Mouse (Mus musculus) CD4-positive naive resting alpha-beta T cell, adult 57 days (primary cell): Measurements from ENCODE around the gene Slc25a23. TPM values are rescaled to one million over a fixed set of nuclear protein-coding genes. Genes with fewer than 3 reads are reported as not detected.

Experiments used
- total RNA-seq: library from RNA; stranded (reverse); gene quantifications from one replicate; pipeline ENCODE4 v1.2.4, GENCODE M21; 2023

Slc25a23 gene
- total RNA-seq, result 36.3 TPM

DNA sequence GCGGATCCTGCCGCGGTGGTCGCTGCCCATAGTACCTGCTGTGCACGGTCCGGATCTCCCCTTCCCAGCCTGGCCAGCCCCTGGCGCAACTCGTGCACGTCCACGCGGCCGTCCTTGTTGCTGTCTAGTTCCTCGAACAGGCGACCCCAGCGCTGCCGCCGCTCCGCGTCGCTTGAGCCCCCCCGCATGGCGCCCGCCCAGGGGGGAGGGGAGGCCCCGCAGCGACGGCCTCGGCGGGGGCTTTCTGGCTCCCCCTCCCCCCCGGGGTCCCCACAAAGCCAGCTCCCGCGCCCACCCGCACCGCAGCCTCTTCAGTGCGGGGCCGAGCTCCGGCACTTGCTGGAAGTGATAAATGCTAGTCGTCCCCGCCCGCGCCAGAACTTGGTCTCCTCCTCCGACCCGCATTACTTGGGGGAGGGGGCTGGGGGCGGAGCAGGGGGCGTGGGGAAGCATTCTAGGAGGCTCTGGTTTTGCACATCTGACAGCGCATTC, at the start of gene Slc25a23:
Slc25a23 (minus strand) TSS at position 378 of the 492 bp plus-strand sequence.

GRCm38 (mm10) chr17:57105181-57106034, 45.7 kb upstream of the Slc25a23 start, which contains the start of gene Tnfsf9:
Gene Tnfsf9, plus strand, starts transcription at chr17:57105325.

GRCm38 (mm10) chr17:57087049-57087832, 27.6 kb upstream of the Slc25a23 start, which contains the start of gene Tubb4a:
Gene Tubb4a, minus strand, starts transcription at chr17:57087782.

GRCm38 (mm10) chr17:57078336-57078735, 18.7 kb upstream of the Slc25a23 start, which contains the start of gene Dennd1c:
Gene Dennd1c, minus strand, starts transcription at chr17:57078514.

DNA sequence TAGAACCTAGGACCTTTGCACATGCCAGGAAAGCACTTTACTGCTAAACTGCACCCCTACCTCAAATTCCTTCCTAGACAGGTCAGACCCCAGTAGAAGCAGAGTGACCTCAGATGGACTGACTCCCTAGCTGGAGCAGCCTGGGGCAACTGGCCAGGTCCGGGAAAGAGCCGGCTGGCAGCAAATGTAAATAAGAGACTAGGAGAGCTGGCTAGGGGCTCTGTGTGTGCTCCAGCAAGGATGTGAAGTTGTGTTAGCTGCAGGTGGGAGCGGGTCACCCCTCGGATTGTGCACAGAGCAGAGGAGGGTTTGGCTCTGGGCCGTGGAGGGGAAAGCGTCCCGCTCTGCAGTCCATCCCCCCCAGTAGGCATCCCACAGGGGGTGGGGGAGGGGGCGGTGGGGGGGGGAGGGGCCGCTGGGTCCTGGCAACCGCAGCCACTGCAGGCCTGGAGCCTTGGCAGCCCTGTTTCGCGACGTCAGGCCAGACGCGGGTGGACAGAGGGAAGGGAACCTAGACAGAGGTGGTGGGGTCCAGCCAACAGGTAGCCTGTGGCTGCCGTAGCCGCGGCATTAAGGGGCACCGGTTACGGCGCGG, 675 bp downstream of the Slc25a23 start, which contains the start of gene Crb3:
Crb3 (plus strand) TSS at position 215 of the 595 bp plus-strand sequence.

DNA sequence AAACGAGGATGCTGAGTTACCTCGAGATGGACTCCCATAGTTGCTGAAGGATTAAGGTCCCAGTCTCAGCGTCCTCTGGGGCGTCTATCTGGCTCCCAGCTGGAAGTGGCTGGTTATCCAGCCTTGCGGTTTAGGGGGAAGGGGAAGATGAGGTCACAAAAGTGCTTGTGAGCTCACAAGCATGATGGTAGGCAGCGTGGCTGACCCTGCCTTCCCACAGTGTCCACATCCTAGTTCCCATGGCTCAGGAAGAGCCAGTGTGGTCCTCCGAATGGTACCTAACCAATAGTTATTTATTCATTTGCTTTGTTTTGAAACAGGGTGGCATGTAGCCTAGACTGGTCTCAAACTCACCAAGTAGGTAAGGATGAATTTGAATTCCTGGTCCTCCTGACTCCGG, 18.1 kb downstream of the Slc25a23 start, which contains the start of gene Slc25a41:
Slc25a41 (minus strand) TSS at position 101 of the 400 bp plus-strand sequence.

DNA sequence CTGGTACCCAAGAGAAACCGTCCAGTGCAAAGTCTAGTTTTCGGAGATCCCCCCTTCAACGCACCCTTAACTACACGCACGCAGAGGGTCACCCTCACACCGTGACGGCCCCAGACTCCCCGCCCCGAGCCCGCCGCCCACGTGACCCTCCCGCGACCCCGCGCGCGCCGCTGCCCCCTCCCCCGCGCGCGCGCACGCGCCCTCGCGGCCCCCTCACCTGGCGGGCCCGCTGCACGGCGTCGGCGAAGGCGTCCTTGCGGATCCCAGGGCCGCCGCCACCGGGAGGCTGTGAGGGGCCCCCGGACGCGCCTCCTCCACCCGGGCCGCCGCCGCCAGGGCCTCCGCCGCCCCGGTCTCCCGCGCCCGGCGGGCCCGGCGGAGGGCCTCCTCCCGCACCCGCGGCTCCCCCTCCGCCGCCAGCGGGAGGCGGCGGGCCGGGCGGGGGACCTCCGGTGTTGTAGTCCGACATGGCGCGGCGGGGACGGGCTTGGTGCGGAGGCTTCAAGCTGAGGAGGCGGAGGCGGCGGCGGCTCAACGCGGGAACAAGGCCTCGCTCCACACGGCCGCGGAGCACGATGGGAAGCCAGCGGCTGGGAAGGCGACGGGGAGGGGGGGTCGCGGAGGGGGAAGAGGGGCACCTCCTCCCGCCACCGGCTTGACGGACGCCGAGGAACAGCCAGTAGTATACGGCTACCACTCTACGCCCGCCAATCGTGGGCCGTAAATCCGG, 28.6 kb downstream of the Slc25a23 start, which contains the start of gene Khsrp:
Khsrp (minus strand) TSS at position 592 of the 730 bp plus-strand sequence.

GRCm38 (mm10) chr17:57011236-57012141, 48.2 kb downstream of the Slc25a23 start, which contains the start of the genes Gtf2f1 and Gm17949:
Gene Gtf2f1, minus strand, starts transcription at chr17:57011288.
Gene Gm17949, plus strand, starts transcription at chr17:57011469.

GRCm38 (mm10) chr17:56999968-57000609, 59.6 kb downstream of the Slc25a23 start, which contains the start of gene Pspn:
Gene Pspn, minus strand, starts transcription at chr17:57000018.

GRCm38 (mm10) chr17:56997029-56997667, 62.5 kb downstream of the Slc25a23 start, which contains the start of gene Alkbh7:
Gene Alkbh7, plus strand, starts transcription at chr17:56997339.

Other genes with a start within 250 kb of the Slc25a23 start
- gene Rfx2, start 228.8 kb downstream of the Slc25a23 start, total RNA-seq, result 17.7 TPM
- not detected for gene Acsbg2, start 185.4 kb downstream of the Slc25a23 start, total RNA-seq
- gene 1700061G19Rik, start 184.4 kb downstream of the Slc25a23 start, total RNA-seq, result 0.65 TPM
- gene Mllt1, start 124.4 kb downstream of the Slc25a23 start, total RNA-seq, result 37.9 TPM
- not detected for gene Acer1, start 77.7 kb downstream of the Slc25a23 start, total RNA-seq
- gene Clpp, start 69.6 kb downstream of the Slc25a23 start, total RNA-seq, result 28.6 TPM
- 12.4 TPM for gene Alkbh7, start 62.5 kb downstream of the Slc25a23 start, total RNA-seq
- gene Pspn, start 59.8 kb downstream of the Slc25a23 start, total RNA-seq, result not detected
- 57.0 TPM for gene Gtf2f1, start 48.6 kb downstream of the Slc25a23 start, total RNA-seq
- not detected for gene Gm17949, start 48.4 kb downstream of the Slc25a23 start, total RNA-seq
- 127 TPM for gene Khsrp, start 28.3 kb downstream of the Slc25a23 start, total RNA-seq
- gene Slc25a41, start 18.2 kb downstream of the Slc25a23 start, total RNA-seq, result not detected
- gene Crb3, start 758 bp downstream of the Slc25a23 start, total RNA-seq, result 1.9 TPM
- 170 TPM for gene Dennd1c, start 18.7 kb upstream of the Slc25a23 start, total RNA-seq
- 2.1 TPM for gene Tubb4a, start 27.9 kb upstream of the Slc25a23 start, total RNA-seq
- gene Tnfsf9, start 45.5 kb upstream of the Slc25a23 start, total RNA-seq, result 2.3 TPM
- not detected for gene Cd70, start 89.9 kb upstream of the Slc25a23 start, total RNA-seq
- 1.3 TPM for gene Tnfsf14, start 134.3 kb upstream of the Slc25a23 start, total RNA-seq
- gene C3, start 168.3 kb upstream of the Slc25a23 start, total RNA-seq, result 40.1 TPM
- gene Gpr108, start 188.6 kb upstream of the Slc25a23 start, total RNA-seq, result 44.4 TPM
- gene Trip10, start 189.6 kb upstream of the Slc25a23 start, total RNA-seq, result 4.5 TPM
- 164 TPM for gene Vav1, start 219.2 kb upstream of the Slc25a23 start, total RNA-seq